Mouse (Mus musculus): ENCODE results near the gene Stag1. TPM values are rescaled to one million over a fixed set of nuclear protein-coding genes. Genes with fewer than 3 reads are reported as not detected.

Stag1 gene
- 42.8 and 44.7 TPM in 2 replicates for polyA plus RNA-seq (2015; fragmentation: Nextera tagmentation; extraction: Ambion mirVana)

GRCm38 (mm10) chr9:100597546-100597945, at the start of gene Stag1:
Gene Stag1 (plus strand): TSS chr9:100597798.
- H3K4me2 ChIP-seq, result no peak within 1 kb of the TSS
- no peak for ATAC-seq (ENCODE audit: low FRiP score)
- no peak within 1 kb of the TSS for H3K9ac ChIP-seq
- H3K27me3 ChIP-seq, result no peaks in the 10 kb centered on the region; the same call in 1 of the 2 replicates
- H3K36me3 ChIP-seq, result no peaks in the 10 kb centered on the region
- H3K4me1 ChIP-seq (replicated peaks), result peaks cover 16% of the 10 kb centered on the region
- 85% methylated on average over 8 of the region's 8 CpGs for WGBS
- no peak within 1 kb of the TSS for H3K27ac ChIP-seq
- no peaks in the 10 kb centered on the region for H3K9me3 ChIP-seq
- H3K4me3 ChIP-seq, result no peak within 1 kb of the TSS

GRCm38 (mm10) chr9:100548313-100548712, 49.3 kb upstream of the Stag1 start:
- ATAC-seq (ENCODE audit: low FRiP score), result no peak
- H3K9ac ChIP-seq, result no peak overlapping the region
- no peak overlapping the region for H3K27ac ChIP-seq
- H3K9me3 ChIP-seq, result no peaks in the 10 kb centered on the region
- 92% methylated on average over 2 of the region's 2 CpGs for WGBS
- H3K27me3 ChIP-seq, result no peaks in the 10 kb centered on the region
- no peak overlapping the region for H3K4me2 ChIP-seq
- H3K36me3 ChIP-seq, result peaks cover 35% of the 10 kb centered on the region
- peaks cover 22% of the 10 kb centered on the region for H3K4me1 ChIP-seq (replicated peaks)
- H3K4me3 ChIP-seq, result no peak overlapping the region

GRCm38 (mm10) chr9:100555686-100556085, 41.9 kb upstream of the Stag1 start:
- Histone ChIP-seq H3K4me2 (no peak overlapping the region), H3K27ac (no peak overlapping the region), H3K9me3 (no peaks in the 10 kb centered on the region), H3K9ac (no peak overlapping the region), H3K4me3 (no peak overlapping the region), H3K36me3 (peaks cover 19% of the 10 kb centered on the region), H3K27me3 (no peaks in the 10 kb centered on the region), H3K4me1 (replicated peaks) (no peaks in the 10 kb centered on the region; the same call in 1 of the 2 replicates)
- ATAC-seq (ENCODE audit: low FRiP score), result no peak
- WGBS, result 87% methylated on average over 5 of the region's 5 CpGs

- WGBS, result 85% methylated on average over 4 of the region's 4 CpGs
- Histone ChIP-seq H3K4me2 (no peak overlapping the region), H3K4me1 (replicated peaks) (no peaks in the 10 kb centered on the region; the same call in 1 of the 2 replicates), H3K36me3 (peaks cover 2% of the 10 kb centered on the region), H3K27ac (no peak overlapping the region), H3K27me3 (no peaks in the 10 kb centered on the region), H3K9me3 (no peaks in the 10 kb centered on the region), H3K9ac (no peak overlapping the region), H3K4me3 (no peak overlapping the region)
- ATAC-seq (ENCODE audit: low FRiP score), result no peak
These were observed 39.5 kb upstream of the Stag1 start for GRCm38 (mm10) chr9:100558023-100558573.

- ATAC-seq (ENCODE audit: low FRiP score), result no peak
- Histone ChIP-seq H3K4me2 (no peak overlapping the region), H3K4me1 (replicated peaks) (no peaks in the 10 kb centered on the region; the same call in 1 of the 2 replicates), H3K4me3 (no peak overlapping the region), H3K9ac (no peak overlapping the region), H3K27ac (no peak overlapping the region), H3K27me3 (no peaks in the 10 kb centered on the region), H3K36me3 (no peaks in the 10 kb centered on the region), H3K9me3 (no peaks in the 10 kb centered on the region)
These were observed 38.6 kb upstream of the Stag1 start for GRCm38 (mm10) chr9:100558991-100559390.

GRCm38 (mm10) chr9:100560251-100560890, 37.2 kb upstream of the Stag1 start:
- 80% methylated on average over 10 of the region's 10 CpGs for WGBS
- no peak for ATAC-seq (ENCODE audit: low FRiP score)
- no peaks in the 10 kb centered on the region for H3K9me3 ChIP-seq
- no peak overlapping the region for H3K27ac ChIP-seq
- no peak overlapping the region for H3K9ac ChIP-seq
- H3K36me3 ChIP-seq, result no peaks in the 10 kb centered on the region
- no peaks in the 10 kb centered on the region; the same call in 1 of the 2 replicates for H3K4me1 ChIP-seq (replicated peaks)
- H3K27me3 ChIP-seq, result no peaks in the 10 kb centered on the region
- H3K4me2 ChIP-seq, result no peak overlapping the region
- no peak overlapping the region for H3K4me3 ChIP-seq

- H3K4me1 ChIP-seq (replicated peaks), result peaks cover 11% of the 10 kb centered on the region
- no peaks in the 10 kb centered on the region for H3K36me3 ChIP-seq
- peak overlapping the region; percentile 78 for H3K4me2 ChIP-seq
- no peaks in the 10 kb centered on the region for H3K27me3 ChIP-seq
- H3K9ac ChIP-seq, result peak overlapping the region; percentile 81
- H3K9me3 ChIP-seq, result no peaks in the 10 kb centered on the region
- H3K4me3 ChIP-seq, result peak overlapping the region; percentile 69
- 11% methylated on average over 32 of the region's 32 CpGs for WGBS
- peak; percentile 57; the same call in 1 of the 2 replicates for ATAC-seq (ENCODE audit: low FRiP score)
- H3K27ac ChIP-seq, result peak overlapping the region; percentile 85
These were observed 27.6 kb upstream of the Stag1 start for GRCm38 (mm10) chr9:100569798-100570625.

- H3K27ac ChIP-seq, result peak within 1 kb of the TSS; percentile 85
- H3K4me2 ChIP-seq, result peak within 1 kb of the TSS; percentile 78
- peak within 1 kb of the TSS; percentile 69 for H3K4me3 ChIP-seq
- H3K9ac ChIP-seq, result peak within 1 kb of the TSS; percentile 81
- peaks cover 11% of the 10 kb centered on the region for H3K4me1 ChIP-seq (replicated peaks)
- peak; percentile 93 for ATAC-seq (ENCODE audit: low FRiP score)
- H3K36me3 ChIP-seq, result no peaks in the 10 kb centered on the region
- under 1% methylated on average over 54 of the region's 55 CpGs for WGBS
- no peaks in the 10 kb centered on the region for H3K27me3 ChIP-seq
- H3K9me3 ChIP-seq, result no peaks in the 10 kb centered on the region
These were observed 26.9 kb upstream of the Stag1 start, which contains the start of gene Slc35g2 for GRCm38 (mm10) chr9:100570626-100571233. Gene Slc35g2 (minus strand): TSS chr9:100571090.

GRCm38 (mm10) chr9:100571511-100571910, 26.1 kb upstream of the Stag1 start:
- no peaks in the 10 kb centered on the region for H3K36me3 ChIP-seq
- no peaks in the 10 kb centered on the region for H3K27me3 ChIP-seq
- H3K4me3 ChIP-seq, result peak overlapping the region; percentile 69
- peak overlapping the region; percentile 78 for H3K4me2 ChIP-seq
- peak overlapping the region; percentile 81; the same call in 1 of the 2 replicates for H3K9ac ChIP-seq
- H3K27ac ChIP-seq, result peak overlapping the region; percentile 85; the same call in 1 of the 2 replicates
- no peaks in the 10 kb centered on the region for H3K9me3 ChIP-seq
- whole genome bisulfite sequencing, result 81% methylated on average over 1 of the region's 1 CpGs
- no peak for ATAC-seq (ENCODE audit: low FRiP score)
- peaks cover 11% of the 10 kb centered on the region for H3K4me1 ChIP-seq (replicated peaks)

- Histone ChIP-seq H3K4me2 (no peak overlapping the region), H3K4me3 (no peak overlapping the region), H3K27ac (no peak overlapping the region), H3K36me3 (no peaks in the 10 kb centered on the region), H3K9ac (no peak overlapping the region), H3K9me3 (no peaks in the 10 kb centered on the region), H3K4me1 (replicated peaks) (peaks cover 11% of the 10 kb centered on the region), H3K27me3 (no peaks in the 10 kb centered on the region)
- ATAC-seq (ENCODE audit: low FRiP score), result no peak
- WGBS, result 78% methylated on average over 2 of the region's 2 CpGs
These were observed 24.3 kb upstream of the Stag1 start for GRCm38 (mm10) chr9:100573300-100573699.

- no peak overlapping the region for H3K9ac ChIP-seq
- WGBS, result 54% methylated on average over 5 of the region's 5 CpGs
- peaks cover 11% of the 10 kb centered on the region for H3K4me1 ChIP-seq (replicated peaks)
- H3K9me3 ChIP-seq, result no peaks in the 10 kb centered on the region
- no peaks in the 10 kb centered on the region for H3K27me3 ChIP-seq
- no peak overlapping the region for H3K4me2 ChIP-seq
- no peaks in the 10 kb centered on the region for H3K36me3 ChIP-seq
- no peak overlapping the region for H3K27ac ChIP-seq
- no peak for ATAC-seq (ENCODE audit: low FRiP score)
- no peak overlapping the region for H3K4me3 ChIP-seq
These were observed 23.7 kb upstream of the Stag1 start for GRCm38 (mm10) chr9:100573942-100574341.

GRCm38 (mm10) chr9:100580196-100580740, 17.3 kb upstream of the Stag1 start:
- H3K9ac ChIP-seq, result no peak overlapping the region
- ATAC-seq (ENCODE audit: low FRiP score), result no peak
- H3K9me3 ChIP-seq, result no peaks in the 10 kb centered on the region
- H3K4me1 ChIP-seq (replicated peaks), result peaks cover 19% of the 10 kb centered on the region
- H3K27me3 ChIP-seq, result no peaks in the 10 kb centered on the region
- 51% methylated on average over 20 of the region's 20 CpGs for WGBS
- H3K36me3 ChIP-seq, result no peaks in the 10 kb centered on the region
- H3K27ac ChIP-seq, result no peak overlapping the region
- H3K4me3 ChIP-seq, result no peak overlapping the region
- no peak overlapping the region for H3K4me2 ChIP-seq

Data from hindbrain, embryonic 13.5 days (tissue).